Mouse (Mus musculus) limb, embryonic 13.5 days (tissue): ENCODE data around the gene Elavl3. TPM values are rescaled to one million over a fixed set of nuclear protein-coding genes. Genes with fewer than 3 reads are reported as not detected.

Experiments used
- ATAC-seq: fragments of 200-750 bp; cut with Nextera tagmentation; 2 replicates; pipeline ENCODE4 v1.8.0; 2017; ENCODE audit warnings: low read depth, moderate number of reproducible peaks, moderate TSS enrichment; ENCODE audit not compliant: low FRiP score
- H3K27ac ChIP-seq: fragments of 300-500 bp; sonication (generic); 2 replicates; pipeline ENCODE4 v1.5.1; 2015; ENCODE audit warnings: inconsistent platforms, mild to moderate bottlenecking, moderate library complexity
- H3K27me3 ChIP-seq: fragments of 300-500 bp; sonication (generic); 2 replicates; pipeline ENCODE4 v1.6.1; 2015; ENCODE audit warnings: mild to moderate bottlenecking, inconsistent platforms
- H3K36me3 ChIP-seq: fragments of 300-500 bp; sonication (generic); 2 replicates; pipeline ENCODE4 v1.6.1; 2015; ENCODE audit warnings: inconsistent platforms, mild to moderate bottlenecking, moderate library complexity
- H3K4me1 ChIP-seq: fragments of 300-500 bp; sonication (generic); 2 replicates; pipeline ENCODE4 v1.6.1; 2015; ENCODE audit warnings: inconsistent platforms
- H3K4me2 ChIP-seq: fragments of 300-500 bp; sonication (generic); replicated peaks from 2 replicates; pipeline ENCODE4 v1.6.1; 2015; ENCODE audit warnings: inconsistent platforms, mild to moderate bottlenecking, moderate library complexity
- H3K4me3 ChIP-seq: fragments of 300-500 bp; sonication (generic); 2 replicates; pipeline ENCODE4 v1.5.1; 2015; ENCODE audit warnings: moderate library complexity, mild to moderate bottlenecking, inconsistent platforms
- H3K9ac ChIP-seq: fragments of 300-500 bp; sonication (generic); 2 replicates; pipeline ENCODE4 v1.6.1; 2015; ENCODE audit warnings: mild to moderate bottlenecking, inconsistent platforms
- H3K9me3 ChIP-seq: fragments of 300-500 bp; sonication (generic); 2 replicates; pipeline ENCODE4 v1.6.1; 2016; ENCODE audit warnings: inconsistent platforms
- WGBS: fragments of 180-500 bp; shearing (Covaris S2); methylation state at CpG from one replicate; pipeline ENCODE4 v1.1.7; 2015; 5-methylcytosine and 5-hydroxymethylcytosine counted together
- polyA plus RNA-seq: library from polyadenylated mRNA; unstranded; fragments of >200 nt; fragmentation: Nextera tagmentation; extraction: Ambion mirVana; gene quantifications from 2 replicates; pipeline ENCODE4 v1.2.1, GENCODE M21; 2015

The Elavl3 gene
- polyA plus RNA-seq, 1 experiment from 2014 or later: 0.13 TPM

GRCm38 (mm10) chr9:22056303-22056910 is 4.6 kb upstream of the Elavl3 start:
- no peak overlapping the region for H3K4me2 ChIP-seq
- 71% methylated on average over 9 of the region's 9 CpGs for WGBS
- no peak for ATAC-seq

GRCm38 (mm10) chr9:22055713-22056112 is 3.9 kb upstream of the Elavl3 start:
- H3K4me1 ChIP-seq: peaks cover 21% of the 10 kb centered on the region
- H3K4me3 ChIP-seq: no peak overlapping the region
- H3K27me3 ChIP-seq: peaks cover 60% of the 10 kb centered on the region
- no peak for ATAC-seq
- 34% methylated on average over 29 of the region's 29 CpGs for WGBS
- peaks cover 4% of the 10 kb centered on the region for H3K9me3 ChIP-seq
- H3K36me3 ChIP-seq: peaks cover 33% of the 10 kb centered on the region
- no peak overlapping the region for H3K9ac ChIP-seq
- H3K27ac ChIP-seq: no peak overlapping the region
- no peak overlapping the region for H3K4me2 ChIP-seq

More at GRCm38 (mm10) chr9:22056303-22056910, 4.6 kb upstream of the Elavl3 start:
- no peak overlapping the region for H3K9ac ChIP-seq
- no peak overlapping the region for H3K27ac ChIP-seq
- peaks cover 4% of the 10 kb centered on the region for H3K9me3 ChIP-seq
- H3K36me3 ChIP-seq: peaks cover 40% of the 10 kb centered on the region
- peaks cover 14% of the 10 kb centered on the region for H3K4me1 ChIP-seq
- H3K4me3 ChIP-seq: no peak overlapping the region
- peaks cover 53% of the 10 kb centered on the region for H3K27me3 ChIP-seq

- Histone ChIP-seq H3K9me3 (peaks cover 4% of the 10 kb centered on the region), H3K4me2 (peak overlapping the region; percentile 35), H3K36me3 (peaks cover 27% of the 10 kb centered on the region), H3K27ac (no peak overlapping the region), H3K4me3 (peak overlapping the region; percentile 8; the same call in 1 of the 2 replicates), H3K9ac (no peak overlapping the region), H3K4me1 (peaks cover 26% of the 10 kb centered on the region), H3K27me3 (peaks cover 72% of the 10 kb centered on the region)
- ATAC-seq: no peak
- 2% methylated on average over 32 of the region's 32 CpGs for WGBS
These were observed 2.7 kb upstream of the Elavl3 start for GRCm38 (mm10) chr9:22054411-22055076.

- H3K4me2 ChIP-seq: no peak overlapping the region
- ATAC-seq: no peak
- no peaks in the 10 kb centered on the region; the same call in 1 of the 2 replicates for H3K9me3 ChIP-seq
- peaks cover 26% of the 10 kb centered on the region for H3K4me1 ChIP-seq
- H3K27me3 ChIP-seq: peaks cover 81% of the 10 kb centered on the region
- no peak overlapping the region for H3K27ac ChIP-seq
- H3K4me3 ChIP-seq: no peak overlapping the region
- H3K9ac ChIP-seq: no peak overlapping the region
- WGBS: 33% methylated on average over 6 of the region's 7 CpGs
- H3K36me3 ChIP-seq: peaks cover 19% of the 10 kb centered on the region
These were observed 1.8 kb upstream of the Elavl3 start for GRCm38 (mm10) chr9:22053657-22054056.

GRCm38 (mm10) chr9:22051161-22051957 is 464 bp downstream of the Elavl3 start:
- Histone ChIP-seq H3K27me3 (peaks cover 91% of the 10 kb centered on the region), H3K4me2 (peak overlapping the region; percentile 68), H3K9me3 (no peaks in the 10 kb centered on the region; the same call in 1 of the 2 replicates), H3K9ac (no peak overlapping the region), H3K4me3 (peak overlapping the region; percentile 39), H3K27ac (no peak overlapping the region), H3K36me3 (no peaks in the 10 kb centered on the region), H3K4me1 (peaks cover 26% of the 10 kb centered on the region)
- 1% methylated on average over 65 of the region's 67 CpGs for WGBS
- ATAC-seq: no peak

GRCm38 (mm10) chr9:22050351-22050889 is 1.4 kb downstream of the Elavl3 start:
- ATAC-seq: peak; percentile 42; the same call in 1 of the 2 replicates
- Histone ChIP-seq H3K36me3 (no peaks in the 10 kb centered on the region), H3K9ac (no peak overlapping the region), H3K27ac (no peak overlapping the region), H3K9me3 (no peaks in the 10 kb centered on the region; the same call in 1 of the 2 replicates), H3K4me1 (peaks cover 26% of the 10 kb centered on the region), H3K4me3 (peak overlapping the region; percentile 39), H3K4me2 (peak overlapping the region; percentile 68), H3K27me3 (peaks cover 82% of the 10 kb centered on the region)
- under 1% methylated on average over 41 of the region's 43 CpGs for WGBS

GRCm38 (mm10) chr9:22049721-22050270 is 2.0 kb downstream of the Elavl3 start:
- peaks cover 25% of the 10 kb centered on the region for H3K4me1 ChIP-seq
- peaks cover 75% of the 10 kb centered on the region for H3K27me3 ChIP-seq
- H3K4me2 ChIP-seq: peak overlapping the region; percentile 68; the same call in 1 of the 2 replicates
- 64% methylated on average over 4 of the region's 4 CpGs for WGBS
- ATAC-seq: no peak
- no peak overlapping the region for H3K27ac ChIP-seq
- no peak overlapping the region for H3K9ac ChIP-seq
- H3K36me3 ChIP-seq: no peaks in the 10 kb centered on the region
- H3K9me3 ChIP-seq: no peaks in the 10 kb centered on the region; the same call in 1 of the 2 replicates
- H3K4me3 ChIP-seq: no peak overlapping the region

GRCm38 (mm10) chr9:22049315-22049714 is 2.5 kb downstream of the Elavl3 start:
- 67% methylated on average over 11 of the region's 11 CpGs for WGBS
- Histone ChIP-seq H3K27ac (no peak overlapping the region), H3K9me3 (no peaks in the 10 kb centered on the region; the same call in 1 of the 2 replicates), H3K4me3 (no peak overlapping the region), H3K27me3 (peaks cover 70% of the 10 kb centered on the region), H3K9ac (no peak overlapping the region), H3K36me3 (no peaks in the 10 kb centered on the region), H3K4me1 (peaks cover 20% of the 10 kb centered on the region), H3K4me2 (no peak overlapping the region)
- no peak for ATAC-seq

GRCm38 (mm10) chr9:22047329-22047728 is 4.5 kb downstream of the Elavl3 start:
- peaks cover 19% of the 10 kb centered on the region for H3K4me1 ChIP-seq
- no peaks in the 10 kb centered on the region for H3K9me3 ChIP-seq
- H3K27ac ChIP-seq: no peak overlapping the region
- H3K36me3 ChIP-seq: no peaks in the 10 kb centered on the region
- H3K27me3 ChIP-seq: peaks cover 51% of the 10 kb centered on the region
- no peak overlapping the region for H3K4me3 ChIP-seq
- 56% methylated on average over 9 of the region's 9 CpGs for WGBS
- H3K9ac ChIP-seq: no peak overlapping the region
- no peak for ATAC-seq
- H3K4me2 ChIP-seq: no peak overlapping the region

GRCm38 (mm10) chr9:22041832-22042231 is 10.0 kb downstream of the Elavl3 start:
- Histone ChIP-seq H3K36me3 (no peaks in the 10 kb centered on the region), H3K4me3 (no peak overlapping the region), H3K9ac (no peak overlapping the region), H3K27me3 (no peaks in the 10 kb centered on the region), H3K4me1 (no peaks in the 10 kb centered on the region), H3K27ac (no peak overlapping the region), H3K9me3 (no peaks in the 10 kb centered on the region), H3K4me2 (no peak overlapping the region)
- no peak for ATAC-seq
- 59% methylated on average over 2 of the region's 2 CpGs for WGBS

GRCm38 (mm10) chr9:22037826-22038225 is 14.0 kb downstream of the Elavl3 start:
- no peak for ATAC-seq
- Histone ChIP-seq H3K9me3 (0 out of 2 replicates have a peak, but pooled peaks cover 5% of the 10 kb centered on the region), H3K4me3 (no peak overlapping the region), H3K4me1 (peaks cover 5% of the 10 kb centered on the region; the same call in 1 of the 2 replicates), H3K9ac (no peak overlapping the region), H3K36me3 (no peaks in the 10 kb centered on the region), H3K4me2 (no peak overlapping the region), H3K27me3 (no peaks in the 10 kb centered on the region; the same call in 1 of the 2 replicates), H3K27ac (no peak overlapping the region)
- WGBS: 79% methylated on average over 10 of the region's 10 CpGs
